Mouse (Mus musculus): ENCODE data around the gene Larp4b.

The Larp4b gene

DNA sequence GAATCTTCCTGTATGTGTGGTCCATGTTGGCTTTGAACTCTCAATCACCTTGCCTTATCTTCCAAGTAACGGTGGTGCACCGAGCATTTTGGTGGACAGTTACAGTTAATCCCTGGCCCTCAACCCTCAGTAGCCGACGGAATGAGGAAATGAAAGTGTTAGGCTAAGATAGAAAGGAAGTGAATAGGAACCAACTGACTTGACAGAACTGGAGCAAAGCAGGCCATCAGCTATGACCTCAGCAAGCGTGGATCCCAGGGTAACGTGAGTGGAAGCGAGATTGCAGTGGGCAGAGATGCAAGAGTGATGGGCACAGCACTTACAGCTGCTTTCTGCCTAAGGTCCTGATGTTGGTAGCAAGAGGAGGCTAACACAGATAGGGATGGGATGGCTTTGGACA, 31.5 kb downstream of the Larp4b start:
- no peak for DNase-seq

DNA sequence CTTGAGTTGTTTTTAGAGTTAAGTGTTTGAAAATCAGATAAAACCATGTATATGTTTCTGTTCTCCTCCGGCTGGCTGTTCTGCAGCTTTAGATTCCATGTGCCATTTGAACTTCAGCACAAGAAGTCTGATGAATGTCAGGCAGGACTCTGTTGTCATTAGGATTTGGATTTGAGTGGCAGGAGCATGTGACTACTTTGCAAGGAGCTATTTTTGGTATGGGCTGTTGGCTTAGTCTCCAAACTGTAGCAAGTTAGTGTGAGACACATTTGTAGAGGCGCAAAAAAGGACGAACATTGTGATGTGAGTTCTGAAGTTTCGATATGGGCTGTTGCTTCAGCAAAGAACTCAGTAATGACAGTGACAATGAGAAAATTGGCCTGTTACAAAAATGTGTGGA, 34.0 kb downstream of the Larp4b start:
- no peak for DNase-seq

DNA sequence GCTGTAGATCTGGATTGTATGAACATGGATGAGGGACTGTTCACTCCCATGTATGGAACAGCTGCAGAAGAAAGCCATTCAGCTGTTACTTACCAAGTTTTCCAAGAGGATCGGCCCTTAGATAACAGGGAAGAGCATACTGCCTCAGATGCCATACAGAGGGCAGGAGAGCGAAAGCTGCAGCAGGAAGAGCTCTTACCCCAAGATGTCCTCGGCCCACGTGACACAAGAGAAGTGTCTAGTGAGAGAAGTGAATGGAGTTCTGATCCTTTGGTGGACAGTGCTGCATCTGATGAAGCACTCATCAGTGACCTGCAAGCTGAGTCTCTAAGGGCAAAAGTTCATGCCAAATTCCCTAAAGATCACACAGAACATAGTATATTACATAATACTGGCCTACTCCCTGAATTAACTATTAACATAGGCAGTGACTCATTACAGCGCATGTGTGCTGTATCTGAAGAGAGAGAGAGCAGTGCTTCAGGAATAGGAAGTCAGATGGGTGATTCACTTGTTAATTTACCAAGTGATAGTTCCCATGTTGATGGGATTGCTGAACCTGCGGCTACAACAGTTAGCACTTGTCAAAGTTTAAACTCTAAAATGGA, 35.1 kb downstream of the Larp4b start:
- no peak for DNase-seq

DNA sequence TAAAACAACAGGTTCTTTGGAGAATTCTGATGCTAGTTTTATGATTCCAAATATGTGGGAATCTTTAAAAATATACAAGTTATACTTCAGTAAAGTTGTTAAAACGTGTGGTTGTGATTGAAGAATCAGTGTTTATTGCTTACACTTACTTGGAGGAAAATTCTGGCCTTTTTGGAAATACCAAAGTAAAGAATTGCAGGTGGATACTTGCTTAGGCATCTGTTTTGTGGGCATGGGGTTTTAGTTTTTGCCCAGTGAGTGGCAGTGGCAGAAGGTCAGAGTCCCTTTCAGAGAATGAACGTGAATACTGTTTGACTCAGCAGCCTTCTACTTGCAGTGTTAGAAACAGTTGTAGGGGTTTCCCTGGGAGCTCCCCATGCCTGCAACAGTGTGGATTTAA, 40.7 kb downstream of the Larp4b start:
- no peak for DNase-seq

DNA sequence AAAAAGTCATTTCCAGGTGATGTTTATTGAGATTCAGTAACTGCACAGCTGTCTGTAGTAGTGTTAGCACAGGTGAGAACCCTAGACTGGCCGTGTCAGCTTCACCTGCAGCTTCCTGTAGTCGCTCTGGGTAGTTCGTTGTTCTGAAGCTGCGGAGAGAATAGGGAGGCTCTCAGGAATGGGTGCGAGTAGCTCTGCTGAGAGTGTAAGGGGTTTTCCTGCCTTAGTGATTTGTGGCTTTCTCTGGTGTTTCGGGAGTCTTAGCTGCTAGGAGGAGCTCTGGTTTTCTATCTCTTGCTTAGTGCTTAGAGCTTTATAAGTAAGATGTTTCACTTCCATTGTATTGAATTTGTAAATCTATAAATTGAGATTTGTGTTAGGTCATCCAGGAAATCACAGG, 42.4 kb downstream of the Larp4b start:
- DNase-seq, result no peak

DNA sequence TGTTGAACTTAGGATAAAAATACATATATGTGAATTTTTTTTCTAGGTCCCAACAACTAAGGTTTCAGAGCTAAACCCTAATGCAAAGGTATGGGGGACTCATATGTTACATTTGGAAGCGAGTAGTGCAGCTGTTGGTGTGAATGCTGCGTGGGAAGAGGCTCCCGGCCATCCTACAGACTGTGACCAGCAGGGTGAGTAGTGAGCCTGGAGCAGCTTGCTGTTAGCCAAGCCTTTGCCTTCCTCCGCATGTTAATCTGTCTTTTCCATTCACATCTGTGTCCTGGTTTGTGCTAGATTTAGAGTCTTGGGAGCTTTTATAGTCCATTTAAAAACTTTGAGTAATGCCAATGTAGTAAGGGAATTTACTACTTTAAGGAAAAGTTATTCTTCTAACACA, 43.1 kb downstream of the Larp4b start:
- DNase-seq, result no peak

DNA sequence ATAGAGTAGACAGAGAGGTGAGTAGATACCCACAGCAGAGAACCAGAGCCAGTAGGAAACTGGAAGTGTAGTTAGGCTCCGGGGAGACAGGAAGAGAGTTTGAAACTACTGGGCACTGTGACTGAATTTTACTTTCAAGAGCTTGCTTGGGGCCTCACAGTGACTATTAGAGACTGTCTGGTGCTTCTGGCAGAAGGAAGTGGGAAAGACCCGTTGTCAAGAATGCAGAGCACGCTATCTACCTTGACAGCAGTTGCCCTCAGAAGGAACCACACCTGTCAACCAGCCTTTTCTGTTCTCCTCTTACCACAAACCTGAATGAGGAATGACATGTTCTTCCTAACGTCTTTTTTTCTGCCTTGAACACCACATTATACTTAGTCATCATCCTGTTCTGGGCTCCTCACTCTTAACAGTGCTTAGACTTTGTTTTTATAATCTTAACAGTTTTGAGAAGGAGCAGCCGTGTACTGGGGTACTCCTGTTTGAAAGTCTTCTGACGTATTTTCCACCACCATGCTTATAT, 45.8 kb downstream of the Larp4b start:
- no peak for DNase-seq

DNA sequence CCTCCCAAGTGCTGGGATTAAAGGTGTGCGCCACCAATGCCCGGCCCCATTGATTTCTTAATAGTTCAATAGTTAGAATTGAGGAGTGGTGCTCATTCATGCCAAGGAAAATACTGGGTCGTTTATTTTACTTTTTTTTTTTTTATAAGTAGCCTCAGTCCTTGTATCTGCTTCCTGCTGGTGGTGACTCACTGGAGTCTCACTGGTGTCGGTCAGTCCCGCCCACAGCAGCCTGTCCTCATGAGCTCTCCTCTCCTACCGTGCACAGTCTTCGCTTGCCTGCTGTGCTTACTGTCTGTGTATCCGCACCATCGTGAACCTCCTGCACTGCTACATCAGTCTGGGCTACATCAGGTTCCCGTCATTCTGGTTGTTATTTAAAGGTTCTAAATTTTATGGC, 46.5 kb downstream of the Larp4b start:
- DNase-seq, result no peak

DNA sequence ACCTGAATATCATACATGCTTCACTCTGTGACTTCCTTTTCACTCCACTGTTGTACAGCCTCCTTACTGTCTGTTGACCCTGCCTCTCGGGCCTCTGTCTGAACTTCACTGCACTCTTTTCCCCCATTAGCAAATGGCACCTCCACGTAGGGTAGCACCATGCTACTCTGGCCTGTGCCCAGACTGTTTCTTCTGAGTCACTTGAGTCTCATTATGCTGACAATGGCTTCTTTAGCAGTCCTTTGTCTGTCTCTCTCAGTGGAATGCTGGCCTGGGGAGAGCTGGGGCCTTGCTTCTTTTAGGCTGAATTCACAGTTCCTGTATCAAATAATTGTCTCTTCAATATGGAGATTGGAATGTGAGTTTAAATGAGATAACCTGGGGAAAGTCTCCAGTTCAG, 48.7 kb downstream of the Larp4b start:
- no peak for DNase-seq

DNA sequence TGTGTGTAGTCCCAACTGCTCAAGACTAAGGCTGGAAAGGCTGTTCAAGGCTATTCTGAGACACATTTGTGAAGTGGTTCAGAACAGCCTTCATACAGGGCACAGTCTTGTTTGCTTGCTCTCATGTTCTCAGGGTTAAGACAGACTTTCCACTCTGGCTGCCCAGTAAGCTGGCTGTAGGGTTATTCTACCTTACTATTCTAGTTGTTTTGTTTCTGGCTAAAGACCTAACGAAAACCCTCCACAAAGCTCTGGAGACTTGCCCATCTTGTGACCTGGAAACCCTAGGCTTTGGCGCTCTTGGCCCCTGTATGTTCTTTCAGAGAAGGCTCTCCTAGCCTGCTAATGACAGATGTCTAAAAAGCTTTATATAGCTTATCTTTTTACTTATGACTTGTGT, 55.1 kb downstream of the Larp4b start:
- DNase-seq, result no peak

DNA sequence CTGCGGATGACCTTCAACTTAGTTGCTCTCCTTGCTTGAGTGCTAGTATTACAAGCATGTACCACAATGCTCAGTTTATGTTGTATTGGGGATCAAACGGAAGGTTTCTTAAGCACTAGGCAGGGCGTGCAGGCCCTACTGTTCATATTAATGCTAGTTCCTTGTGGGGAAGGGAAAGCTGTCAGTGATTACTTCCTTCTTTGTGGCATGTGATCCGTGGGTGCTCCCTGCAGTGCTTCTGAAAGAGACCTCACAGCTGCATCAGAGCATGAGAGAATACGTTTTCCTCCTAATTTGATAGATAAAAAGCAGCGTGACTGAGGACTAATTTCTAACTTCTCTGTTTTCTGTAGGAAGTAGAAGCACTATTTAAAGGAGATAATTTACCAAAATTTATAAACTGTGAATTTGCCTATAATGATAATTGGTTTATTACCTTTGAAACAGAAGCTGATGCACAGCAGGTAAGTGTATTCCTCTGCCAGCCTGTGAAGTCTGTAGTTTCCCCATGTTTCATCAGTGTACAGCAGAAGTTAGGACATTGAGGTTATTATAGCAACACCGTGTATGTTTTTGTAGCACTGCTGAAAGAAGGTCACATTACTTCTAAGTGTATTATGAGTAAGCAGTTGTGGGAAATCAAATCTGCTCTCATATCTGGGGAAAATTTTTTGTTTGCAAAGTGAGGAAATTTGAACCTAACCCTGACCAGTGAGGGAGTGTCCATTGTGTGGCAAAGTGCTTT, 56.0 kb downstream of the Larp4b start:
- DNase-seq, result no peak

DNA sequence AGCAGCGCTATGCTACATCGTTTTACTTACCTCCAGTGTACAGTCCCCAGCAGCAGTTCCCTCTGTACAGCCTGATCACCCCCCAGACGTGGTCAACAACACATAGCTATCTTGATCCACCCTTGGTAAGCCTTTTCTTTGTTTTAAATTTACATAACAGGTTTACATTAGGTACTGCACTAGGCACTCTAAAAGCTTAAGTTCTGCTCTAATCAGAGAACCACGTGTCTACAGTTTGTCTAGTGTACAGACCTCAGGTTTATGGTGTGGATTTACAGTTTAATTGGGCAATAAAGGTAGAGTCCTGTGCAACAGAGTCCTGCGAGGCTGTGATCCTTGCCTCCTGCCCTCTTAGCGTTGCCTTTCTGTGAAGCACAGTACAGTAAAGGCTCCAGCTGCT, 57.4 kb downstream of the Larp4b start:
- DNase-seq, result no peak

DNA sequence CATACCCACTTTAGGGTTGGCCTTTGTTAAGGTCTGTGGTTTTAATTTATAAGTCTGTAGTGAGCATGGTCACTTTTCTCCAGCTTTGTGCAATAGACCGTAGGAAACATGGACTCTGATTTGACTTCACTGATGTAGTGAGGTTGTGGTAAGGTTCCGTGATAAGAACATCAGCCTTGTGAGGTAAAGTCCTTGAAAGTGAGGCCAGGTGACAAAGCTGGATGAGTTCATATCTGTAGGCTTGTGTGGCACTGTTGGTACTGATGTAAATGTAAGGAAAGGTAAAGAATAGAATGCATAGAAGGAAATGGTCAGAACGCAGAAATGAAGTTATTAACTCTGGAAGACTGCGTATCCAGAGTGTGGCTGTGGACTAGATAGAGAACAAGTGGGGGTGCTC, 57.9 kb downstream of the Larp4b start:
- no peak for DNase-seq

DNA sequence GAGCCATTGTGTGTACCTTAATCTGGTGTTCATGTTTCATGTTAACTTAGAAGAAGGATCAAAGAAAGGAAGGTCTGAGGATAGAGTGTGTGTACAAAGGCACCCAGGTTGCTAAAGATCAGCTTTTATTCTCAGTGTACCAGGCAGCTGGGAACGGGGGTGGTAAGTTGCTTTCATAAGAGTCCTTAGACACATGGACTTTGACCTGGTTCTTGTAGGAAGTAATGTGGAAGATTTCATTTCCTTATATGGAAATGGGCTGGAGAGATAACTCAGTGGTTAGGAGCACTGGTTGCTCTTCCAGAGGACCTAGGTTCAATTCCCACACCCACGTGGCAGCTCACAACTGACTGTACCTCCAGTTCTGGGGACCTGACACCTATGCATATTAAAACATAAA, 58.6 kb downstream of the Larp4b start:
- no peak for DNase-seq

DNA sequence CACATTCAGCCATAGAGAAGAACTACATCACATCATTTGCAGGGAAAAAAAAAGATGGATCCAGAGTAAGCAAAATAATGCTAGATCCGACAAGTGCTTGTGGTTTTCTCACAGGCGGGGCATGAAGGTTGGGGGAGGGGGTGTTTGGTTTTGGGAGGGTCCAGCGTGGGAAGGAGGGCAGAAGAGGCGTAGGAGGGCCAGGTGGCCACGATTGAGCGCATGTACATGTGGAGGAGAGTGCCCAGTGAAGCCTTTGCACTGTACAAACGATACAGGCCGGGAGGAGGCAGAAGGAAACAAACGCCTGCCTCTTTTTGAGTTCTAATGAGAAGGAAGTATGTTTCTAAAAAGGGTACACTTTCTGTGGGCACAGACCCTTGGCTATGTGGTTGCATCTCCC, 60.1 kb downstream of the Larp4b start:
- DNase-seq, result no peak

DNA sequence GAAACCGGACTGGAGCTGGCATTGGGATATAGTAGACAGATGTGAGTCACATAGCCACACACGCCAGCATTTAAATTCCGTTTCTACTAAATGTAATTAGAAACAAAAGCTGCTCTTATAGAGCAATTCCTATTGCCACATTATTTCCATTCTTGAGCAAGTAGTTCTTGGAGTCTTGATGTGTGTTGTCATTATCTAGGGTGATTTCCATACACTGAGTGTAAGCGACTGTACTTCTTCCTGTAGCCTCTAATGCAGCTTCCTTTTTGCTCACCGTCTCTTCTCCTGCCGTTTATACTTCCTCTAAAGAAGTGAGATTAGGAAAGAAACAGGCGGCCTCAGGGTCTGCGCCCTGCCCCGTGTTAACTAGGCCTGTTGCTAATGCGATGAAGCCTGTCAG, 65.6 kb downstream of the Larp4b start:
- no peak for DNase-seq

DNA sequence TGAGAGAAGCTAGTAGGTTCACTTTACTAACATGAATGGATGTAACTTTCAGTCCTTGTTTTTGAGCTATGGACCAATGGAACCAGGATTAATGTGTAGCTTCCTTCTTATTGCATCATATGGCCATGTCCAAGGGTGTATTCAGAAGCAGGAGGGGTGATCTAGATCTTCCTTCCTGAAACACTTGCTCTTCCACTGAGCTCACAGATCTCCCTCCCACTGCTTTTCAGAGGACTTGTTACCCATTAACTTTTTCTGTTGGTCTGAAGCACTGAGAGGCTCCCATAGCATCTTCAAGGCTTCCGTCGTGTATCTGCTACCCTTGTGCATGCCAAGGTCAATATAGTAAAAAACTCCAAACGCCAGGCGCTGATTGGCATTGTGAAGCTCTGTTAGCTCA, 69.2 kb downstream of the Larp4b start:
- DNase-seq, result no peak

DNA sequence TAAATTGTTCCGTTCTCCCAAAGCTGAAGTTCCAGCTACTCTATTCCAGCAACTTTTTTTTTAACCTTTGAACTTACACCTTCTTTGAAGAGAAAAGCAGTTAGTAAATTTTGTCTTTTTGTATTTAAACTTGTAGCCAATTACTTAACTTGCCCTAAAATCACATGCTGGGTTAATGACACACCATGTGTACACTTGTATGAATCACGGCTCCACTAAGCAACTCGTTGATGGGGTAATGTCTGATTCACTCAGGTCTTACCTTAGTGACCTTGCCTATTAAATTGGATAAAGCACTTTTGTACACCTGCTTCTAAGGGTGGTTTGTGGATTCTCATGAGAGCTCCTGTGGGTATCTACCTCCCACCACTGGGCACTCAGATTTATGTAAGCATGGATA, 74.2 kb downstream of the Larp4b start:
- no peak for DNase-seq

DNA sequence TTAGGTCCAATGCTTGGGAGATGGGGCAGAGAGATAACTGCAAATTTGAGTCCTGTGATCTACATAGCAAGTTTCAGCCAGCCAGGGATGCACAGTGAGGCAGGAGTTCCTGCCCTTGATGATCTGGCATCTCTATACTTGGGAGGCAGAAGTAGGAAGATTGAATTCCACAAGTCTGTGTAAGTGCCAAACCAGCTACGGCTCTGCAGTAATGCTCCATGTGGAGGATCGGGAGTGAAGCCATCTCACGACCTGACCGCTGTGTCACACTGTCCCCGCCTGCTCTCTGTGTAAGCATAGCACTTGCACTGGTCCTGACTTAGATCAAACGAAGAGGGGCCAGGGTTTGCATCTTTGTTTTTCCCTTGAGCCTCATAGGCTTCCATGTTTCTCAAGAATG, 75.9 kb downstream of the Larp4b start:
- no peak for DNase-seq

DNA sequence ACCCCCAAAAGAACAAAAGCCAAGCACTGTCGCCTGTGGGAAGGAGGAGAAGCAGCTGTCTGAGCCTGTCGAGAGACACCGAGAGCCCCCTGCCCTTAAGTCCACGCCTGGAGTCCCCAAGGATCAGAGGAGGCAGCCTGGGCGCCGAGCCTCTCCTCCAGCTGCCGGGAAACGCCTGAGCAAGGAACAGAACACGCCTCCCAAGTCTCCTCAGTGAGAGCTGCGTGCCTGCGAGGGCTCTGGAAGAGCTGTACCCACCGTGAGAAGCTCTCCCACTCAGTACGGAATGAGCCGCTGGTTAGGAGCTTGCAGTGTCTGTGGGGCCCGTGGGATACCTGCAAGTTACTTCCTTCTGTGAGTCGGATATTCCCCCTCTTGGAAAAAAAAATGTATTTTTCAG, 77.0 kb downstream of the Larp4b start:
- no peak for DNase-seq

DNA sequence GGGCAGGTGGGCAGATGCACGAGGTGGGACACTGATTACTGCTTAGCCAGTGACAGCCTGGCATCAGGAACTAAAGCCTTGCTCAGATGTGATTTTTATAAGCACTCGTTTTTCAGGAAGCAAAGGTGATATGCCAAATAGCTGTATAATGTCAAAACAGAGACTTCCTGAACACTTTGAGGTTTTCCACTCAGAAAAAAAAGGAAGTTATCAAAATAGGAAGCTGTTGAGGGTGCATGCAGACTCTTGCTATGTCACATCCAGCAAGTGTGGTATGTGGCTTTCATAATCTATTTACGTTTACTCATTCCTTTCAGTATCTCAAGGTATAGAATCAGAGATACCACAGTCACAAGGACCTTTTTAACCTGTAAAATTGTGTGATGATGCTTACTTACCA, 79.7 kb downstream of the Larp4b start:
- no peak for DNase-seq

DNA sequence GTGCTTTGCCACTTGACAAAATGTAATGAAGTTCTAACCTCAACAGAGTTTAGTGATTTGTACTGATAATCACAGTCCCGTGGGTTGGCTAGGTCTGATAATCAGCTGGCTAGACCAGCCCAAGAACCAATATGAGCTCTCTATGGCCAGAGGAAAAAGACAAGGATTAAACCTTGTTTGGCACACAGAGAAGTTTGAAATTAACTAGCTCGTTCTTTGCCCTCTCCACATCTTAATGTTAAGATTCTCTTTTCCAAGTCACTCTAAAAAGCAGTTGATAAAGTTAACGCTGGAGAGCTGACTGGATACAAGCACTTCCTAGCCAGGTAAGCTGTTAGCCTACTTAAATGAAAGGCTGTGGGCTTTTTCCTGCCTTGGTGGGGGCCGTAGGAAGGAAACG, 81.5 kb downstream of the Larp4b start:
- DNase-seq, result no peak

DNA sequence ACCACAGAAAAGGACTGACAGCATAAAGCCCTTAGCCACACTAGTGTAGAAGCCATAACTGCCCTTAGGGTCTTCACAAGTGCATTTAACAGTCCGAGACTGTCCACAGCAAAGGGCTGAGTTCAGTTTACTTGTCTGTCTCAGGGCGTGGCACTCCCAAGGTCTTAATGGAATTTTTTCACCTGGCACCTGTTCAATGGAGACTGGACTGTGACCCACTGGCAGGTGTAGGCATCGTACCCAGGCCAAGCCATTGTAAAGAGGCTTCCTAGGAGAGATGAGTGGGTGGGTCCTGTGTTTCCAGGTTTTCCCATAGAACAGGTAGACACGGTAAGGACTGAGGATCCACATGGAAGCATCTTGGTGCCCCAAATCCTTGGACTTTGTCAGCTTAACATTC, 84.6 kb downstream of the Larp4b start:
- no peak for DNase-seq

DNA sequence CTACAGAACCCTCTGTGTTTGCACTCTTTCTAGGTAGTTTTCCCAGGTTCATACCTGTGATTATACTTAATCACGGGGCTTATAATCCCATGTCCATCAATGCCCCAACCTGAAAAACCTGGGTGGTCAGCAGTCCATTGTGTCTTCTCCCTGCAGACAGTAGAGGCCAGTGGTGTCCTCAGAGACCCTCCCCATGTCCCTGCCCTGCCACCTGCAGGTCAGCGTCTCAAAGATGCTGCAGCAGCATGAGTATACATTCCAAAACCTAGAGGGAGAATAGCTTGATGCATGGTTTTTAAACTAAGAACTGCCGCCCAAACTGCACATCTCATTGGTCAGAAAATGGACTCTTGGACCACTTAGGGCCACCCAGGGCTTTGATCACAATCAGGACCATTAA, 85.0 kb downstream of the Larp4b start:
- no peak for DNase-seq

DNA sequence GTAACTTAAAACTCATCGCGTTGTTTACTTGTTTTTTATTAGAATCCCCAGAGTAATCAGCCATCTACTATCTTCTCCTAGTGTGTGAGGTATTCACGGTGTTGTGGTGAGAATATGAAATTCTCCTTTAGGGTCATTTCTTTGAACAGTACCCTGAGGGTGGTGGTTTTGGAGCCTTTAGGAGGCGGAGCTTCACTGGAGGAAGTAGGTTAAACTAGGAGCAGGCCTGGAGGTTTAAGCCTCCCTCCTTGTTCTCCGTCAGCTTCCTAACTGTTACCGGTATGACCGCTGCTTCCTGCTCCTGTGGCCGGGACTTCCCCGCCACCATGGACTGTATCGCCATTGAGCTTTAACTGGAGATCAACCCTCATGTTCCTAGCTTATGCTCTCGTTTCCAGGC, 86.5 kb downstream of the Larp4b start:
- DNase-seq, result peak; percentile 21

Measured in thymus, postnatal 4 days (tissue).